Mouse (Mus musculus) heart, postnatal 4 days (tissue): ENCODE data around the gene E330014E10Rik. TPM values are rescaled to one million over a fixed set of nuclear protein-coding genes. Genes with fewer than 3 reads are reported as not detected.
"Not testable (repeated sequence)": the region's sequence is repeated elsewhere in the genome, so short reads cannot be mapped to it uniquely, and the experiment has no call there.

Experiments
- DNase-seq: peaks from one replicate; pipeline ENCODE4 v3.0.0; 2021
- total RNA-seq, 2 experiments: library from RNA; stranded (reverse); gene quantifications; 2 replicates each; pipeline ENCODE4 v1.2.3; 2021

The E330014E10Rik gene
- total RNA-seq, result not detected

- not testable (repeated sequence) for DNase-seq
Observed at GRCm38 (mm10) chr5:95775690-95776089, at the start of gene E330014E10Rik. TSS of gene E330014E10Rik (plus strand) at chr5:95775990.

GRCm38 (mm10) chr5:95736073-95736472 lies 39.7 kb upstream of the E330014E10Rik start, which contains the start of gene Gm7978:
TSS of gene Gm7978 (minus strand) at chr5:95736173.
- not testable (repeated sequence) for DNase-seq

- DNase-seq, result not testable (repeated sequence)
Observed at GRCm38 (mm10) chr5:95741714-95742113, 34.1 kb upstream of the E330014E10Rik start, which contains the start of gene Gm7982. TSS of gene Gm7982 (plus strand) at chr5:95742014.

GRCm38 (mm10) chr5:95810841-95811240 lies 35.1 kb downstream of the E330014E10Rik start:
- peak; percentile 8 for DNase-seq

GRCm38 (mm10) chr5:95836580-95836979 lies 60.8 kb downstream of the E330014E10Rik start:
- no peak for DNase-seq

GRCm38 (mm10) chr5:95854030-95854429 lies 78.2 kb downstream of the E330014E10Rik start:
- DNase-seq, result no peak

Other genes with a start within 250 kb of the E330014E10Rik start
- not detected for gene Gm7971, start 181.1 kb upstream of the E330014E10Rik start, total RNA-seq
- gene Gm7978, start 39.8 kb upstream of the E330014E10Rik start, total RNA-seq, result not detected
- gene Gm7982, start 34.0 kb upstream of the E330014E10Rik start, total RNA-seq, result not detected
- gene Cxcl13, start 181.0 kb downstream of the E330014E10Rik start, total RNA-seq, result under 1 TPM in 1 of 2 experiments, not detected in 1; 0.32 TPM